Mouse (Mus musculus): Measurements from ENCODE around the gene Slc41a2. TPM values are rescaled to one million over a fixed set of nuclear protein-coding genes. Genes with fewer than 3 reads are reported as not detected.

Slc41a2 gene
- total and polyA plus RNA-seq, 3 experiments: 0.17 TPM; not detected in 2

DNA sequence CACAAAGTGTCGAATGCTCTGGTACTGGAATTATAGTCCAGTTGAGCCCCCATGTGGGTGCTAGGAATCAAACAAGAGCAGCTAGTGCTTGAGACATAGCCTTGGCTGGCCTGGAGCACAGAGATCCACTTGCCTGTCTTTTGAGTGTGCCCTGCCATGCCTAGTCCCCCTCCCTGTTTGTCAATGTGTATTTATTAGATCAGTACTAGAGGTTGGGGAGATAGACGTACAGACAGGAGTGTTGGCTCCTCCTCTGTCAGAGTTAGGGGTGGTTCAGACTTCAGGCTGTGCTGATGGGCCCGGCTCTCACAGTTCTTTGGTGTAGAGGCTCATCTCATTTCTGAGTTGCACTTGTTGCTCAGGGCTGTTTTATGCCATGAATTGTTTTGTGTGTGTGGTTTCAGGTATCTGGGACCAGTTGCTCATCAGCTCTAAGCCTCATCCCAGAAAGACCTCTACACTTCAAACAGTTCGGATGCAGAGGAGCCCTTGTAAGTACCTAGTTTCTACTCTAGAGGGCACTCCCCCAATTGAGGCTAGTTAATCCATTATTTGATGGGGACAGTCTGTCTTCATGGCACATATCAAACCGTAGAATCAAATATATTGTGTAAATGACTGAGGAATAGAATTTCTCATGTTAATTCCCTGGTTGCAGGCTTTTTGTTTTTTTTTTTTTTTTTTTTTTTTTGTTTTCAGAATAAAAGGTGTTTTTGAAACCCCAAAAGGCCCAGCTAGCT lies 24.1 kb upstream of the Slc41a2 start:
- dilution Hi-C loops (cut with MboI; ENCODE audit: extremely low pct_ligation_motif_present, extremely low pct_unique_long_range_greater_than_20kb, low sequenced_read_pairs): no loop called here
- Histone ChIP-seq H3K27ac (ENCODE audit: insufficient read depth, low read depth) (no peak overlapping the region), H3K36me3 (replicated peaks in 1 of 2; ENCODE audit: control insufficient read depth in 1 of 2, insufficient read depth in 1 of 2, low read length in 1 of 2) (peaks cover 43 to 46% of the 10 kb centered on the region in 2 experiments), H3K4me1 (ENCODE audit: control insufficient read depth in 1 of 2, insufficient read depth in 2 of 2) (peaks cover 9 to 49% of the 10 kb centered on the region in 2 experiments), H3K9me3 (replicated peaks; ENCODE audit: low read length) (no peaks in the 10 kb centered on the region), H3K9ac (ENCODE audit: insufficient read depth, low read depth) (peak overlapping the region; percentile 71), H3K79me2 (replicated peaks; ENCODE audit: control insufficient read depth, extremely low read depth, insufficient read depth, poor library complexity, severe bottlenecking) (peaks cover 27% of the 10 kb centered on the region), H3K4me2 (ENCODE audit: insufficient read depth, low read depth, poor library complexity, severe bottlenecking) (peak overlapping the region; percentile 69; the same call in 1 of the 2 replicates), H3K27me3 (replicated peaks) (no peaks in the 10 kb centered on the region), H3K4me3 (replicated peaks in 1 of 3; ENCODE audit: low read depth in 2 of 3, low read length in 2 of 3, poor library complexity in 1 of 3) (peak overlapping the region; percentile 27 to 100 (median 92))
- peak; percentile 60 for DNase-seq (ENCODE audit: extremely low read depth)
- TF ChIP-seq BHLHE40 (IDR thresholded peaks at IDR 0.05; ENCODE audit: low read depth, low read length): no peak
- peak; percentile 44; the same call in 1 of the 2 replicates for TF ChIP-seq MXI1 (IDR thresholded peaks at IDR 0.05; ENCODE audit: low read depth, low read length)
- TF ChIP-seq SMC3 (IDR thresholded peaks at IDR 0.05; ENCODE audit: low read depth, low read length): peak; percentile 38
- TF ChIP-seq ZNF384 (IDR thresholded peaks at IDR 0.05; ENCODE audit: low read depth, low read length): 0 out of 2 replicates have a peak, but pooled peaks have one; percentile 6
- TF ChIP-seq CTCF (conservative IDR thresholded peaks at IDR 0.05 in 1 of 2, IDR thresholded peaks at IDR 0.05 in 1 of 2; ENCODE audit: low read depth in 2 of 2, low read length in 2 of 2): peak; percentile 50 to 60
- TF ChIP-seq TBP (conservative IDR thresholded peaks at IDR 0.05; ENCODE audit: low read depth, low read length): no peak
- TF ChIP-seq CHD1 (IDR thresholded peaks at IDR 0.05; ENCODE audit: low read depth, low read length): no peak
- peak; percentile 51 for TF ChIP-seq RAD21 (IDR thresholded peaks at IDR 0.05; ENCODE audit: low read depth, low read length)
- in situ Hi-C loops (cut with MboI; ENCODE audit: low pct_ligation_motif_present, low pct_unique_long_range_greater_than_20kb, low sequenced_read_pairs): no loop called here

DNA sequence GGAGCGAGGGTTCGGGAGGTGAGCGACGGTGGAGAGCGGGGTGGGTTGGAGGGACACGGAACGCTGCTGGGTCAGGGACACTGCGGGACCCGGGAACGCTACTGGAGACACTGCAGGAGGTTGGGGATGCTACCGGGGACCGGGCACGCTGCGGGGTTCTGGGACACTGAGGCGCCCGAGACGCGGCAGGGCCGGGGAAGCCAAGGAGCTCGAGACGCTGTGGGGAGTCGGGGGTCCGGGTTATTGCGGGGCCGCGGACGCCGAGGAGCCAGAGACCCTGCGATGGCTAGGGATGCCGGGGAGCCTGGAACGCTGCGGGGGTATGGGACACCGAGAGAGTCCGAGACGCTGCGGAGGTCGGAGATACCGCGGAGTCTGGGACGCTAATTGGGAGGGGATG lies 22.7 kb upstream of the Slc41a2 start:
- no peaks in the 10 kb centered on the region for H3K27me3 ChIP-seq (replicated peaks)
- TF ChIP-seq SIN3A (IDR thresholded peaks at IDR 0.05; ENCODE audit: low read length): peak; percentile 8; the same call in 1 of the 2 replicates
- no peak for TF ChIP-seq RAD21 (IDR thresholded peaks at IDR 0.05; ENCODE audit: low read depth, low read length)
- peak overlapping the region; percentile 92 to 100 (median 92) for H3K4me3 ChIP-seq (replicated peaks in 1 of 3; ENCODE audit: low read depth in 2 of 3, low read length in 2 of 3, poor library complexity in 1 of 3)
- DNase-seq (ENCODE audit: extremely low read depth): no peak
- peaks cover 9 to 49% of the 10 kb centered on the region in 2 experiments for H3K4me1 ChIP-seq (ENCODE audit: control insufficient read depth in 1 of 2, insufficient read depth in 2 of 2)
- peak overlapping the region; percentile 71 for H3K9ac ChIP-seq (ENCODE audit: insufficient read depth, low read depth)
- in situ Hi-C loops (cut with MboI; ENCODE audit: low pct_ligation_motif_present, low pct_unique_long_range_greater_than_20kb, low sequenced_read_pairs) (no loop called here), dilution Hi-C loops (cut with MboI; ENCODE audit: extremely low pct_ligation_motif_present, extremely low pct_unique_long_range_greater_than_20kb, low sequenced_read_pairs) (no loop called here)
- H3K4me2 ChIP-seq (ENCODE audit: insufficient read depth, low read depth, poor library complexity, severe bottlenecking): peak overlapping the region; percentile 69; the same call in 1 of the 2 replicates
- no peak overlapping the region for H3K27ac ChIP-seq (ENCODE audit: insufficient read depth, low read depth)
- H3K36me3 ChIP-seq (replicated peaks in 1 of 2; ENCODE audit: control insufficient read depth in 1 of 2, insufficient read depth in 1 of 2, low read length in 1 of 2): peaks cover 29 to 32% of the 10 kb centered on the region in 2 experiments
- H3K79me2 ChIP-seq (replicated peaks; ENCODE audit: control insufficient read depth, extremely low read depth, insufficient read depth, poor library complexity, severe bottlenecking): peaks cover 27% of the 10 kb centered on the region
- H3K9me3 ChIP-seq (replicated peaks; ENCODE audit: low read length): no peaks in the 10 kb centered on the region

DNA sequence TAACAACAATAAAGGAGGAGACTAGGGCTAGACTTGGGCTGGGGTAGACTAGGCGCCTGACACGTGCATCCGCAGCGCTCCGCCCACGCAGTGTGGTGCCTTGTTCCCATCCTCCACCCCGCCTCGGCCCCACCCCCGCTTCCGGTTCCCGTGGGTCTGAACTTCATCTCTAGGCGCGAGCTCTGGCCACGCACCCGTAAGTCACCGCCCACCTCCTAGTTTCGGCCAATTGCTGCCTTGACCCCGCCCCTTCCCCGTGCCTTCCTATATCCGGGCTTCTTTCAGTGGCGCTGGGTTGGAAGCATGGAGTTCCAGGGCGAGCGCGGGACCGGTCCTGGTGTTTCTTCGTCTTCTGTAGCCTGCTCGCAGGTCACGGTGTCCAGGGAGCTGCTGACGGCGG lies 22.3 kb upstream of the Slc41a2 start, which contains the start of gene D10Wsu102e:
Gene D10Wsu102e, plus strand, starts transcription at position 266 of the 400 bp plus-strand sequence.
- Histone ChIP-seq H3K4me1 (ENCODE audit: control insufficient read depth in 1 of 2, insufficient read depth in 2 of 2) (peaks cover 9 to 48% of the 10 kb centered on the region in 2 experiments), H3K4me2 (ENCODE audit: insufficient read depth, low read depth, poor library complexity, severe bottlenecking) (peak within 1 kb of the TSS; percentile 86), H3K79me2 (replicated peaks; ENCODE audit: control insufficient read depth, extremely low read depth, insufficient read depth, poor library complexity, severe bottlenecking) (peaks cover 27% of the 10 kb centered on the region), H3K9ac (ENCODE audit: insufficient read depth, low read depth) (peak within 1 kb of the TSS; percentile 71), H3K9me3 (replicated peaks; ENCODE audit: low read length) (no peaks in the 10 kb centered on the region), H3K27ac (ENCODE audit: insufficient read depth, low read depth) (no peak within 1 kb of the TSS), H3K27me3 (replicated peaks) (no peaks in the 10 kb centered on the region), H3K36me3 (replicated peaks in 1 of 2; ENCODE audit: control insufficient read depth in 1 of 2, insufficient read depth in 1 of 2, low read length in 1 of 2) (peaks cover 25 to 28% of the 10 kb centered on the region in 2 experiments), H3K4me3 (replicated peaks in 1 of 3; ENCODE audit: low read depth in 2 of 3, low read length in 2 of 3, poor library complexity in 1 of 3) (peak within 1 kb of the TSS; percentile 92 to 100 (median 92))
- peak; percentile 98 for DNase-seq (ENCODE audit: extremely low read depth)
- in situ Hi-C loops (cut with MboI; ENCODE audit: low pct_ligation_motif_present, low pct_unique_long_range_greater_than_20kb, low sequenced_read_pairs) (no loop called here), dilution Hi-C loops (cut with MboI; ENCODE audit: extremely low pct_ligation_motif_present, extremely low pct_unique_long_range_greater_than_20kb, low sequenced_read_pairs) (no loop called here)
- TF ChIP-seq CHD2 (IDR thresholded peaks at IDR 0.05; ENCODE audit: low read length): peak; percentile 94
- peak; percentile 96 for TF ChIP-seq MXI1 (IDR thresholded peaks at IDR 0.05; ENCODE audit: low read depth, low read length)
- TF ChIP-seq HCFC1 (IDR thresholded peaks at IDR 0.05; ENCODE audit: low read depth, low read length): peak; percentile 72
- no peak for TF ChIP-seq JUN (IDR thresholded peaks at IDR 0.05; ENCODE audit: insufficient read depth, low read depth, low read length)
- peak; percentile 98 for TF ChIP-seq MYC (IDR thresholded peaks at IDR 0.05; ENCODE audit: low read depth, low read length)
- peak; percentile 25; the same call in 1 of the 2 replicates for TF ChIP-seq ZMIZ1 (IDR thresholded peaks at IDR 0.05; ENCODE audit: low read depth, low read length)
- TF ChIP-seq MAX (IDR thresholded peaks at IDR 0.05; ENCODE audit: low read length): peak; percentile 95
- peak; percentile 67; the same call in 1 of the 2 replicates for TF ChIP-seq TCF12 (IDR thresholded peaks at IDR 0.05; ENCODE audit: low read depth, low read length)
- 0 out of 2 replicates have a peak, but pooled peaks have one; percentile 38 for TF ChIP-seq TBP (conservative IDR thresholded peaks at IDR 0.05; ENCODE audit: low read depth, low read length)
- peak; percentile 98 for TF ChIP-seq BHLHE40 (IDR thresholded peaks at IDR 0.05; ENCODE audit: low read depth, low read length)
- TF ChIP-seq SIN3A (IDR thresholded peaks at IDR 0.05; ENCODE audit: low read length): peak; percentile 73
- TF ChIP-seq USF1 (IDR thresholded peaks at IDR 0.05; ENCODE audit: low read depth, low read length): peak; percentile 36; the same call in 1 of the 2 replicates
- no peak for TF ChIP-seq GABPA (IDR thresholded peaks at IDR 0.05; ENCODE audit: insufficient replicate concordance, low read depth, low read length)
- no peak for TF ChIP-seq EP300 (IDR thresholded peaks at IDR 0.05; ENCODE audit: low read length)
- no peak for TF ChIP-seq MAZ (IDR thresholded peaks at IDR 0.05; ENCODE audit: low read depth, low read length)
- TF ChIP-seq PAX5 (IDR thresholded peaks at IDR 0.05; ENCODE audit: low read length): no peak
- peak; percentile 91 for TF ChIP-seq POLR2A (IDR thresholded peaks at IDR 0.05; ENCODE audit: low read depth, low read length)
- TF ChIP-seq NELFE (IDR thresholded peaks at IDR 0.05; ENCODE audit: low read depth, low read length): peak; percentile 67
- peak; percentile 92 for TF ChIP-seq ELF1 (IDR thresholded peaks at IDR 0.05; ENCODE audit: low read depth, low read length)

All from CH12.LX (cell line).